Comparison of ENCODE assay signal across 8 mouse cellular contexts in genomic region chr11:101190181-101190912, GRCm38 (mm10). TPM values are rescaled to one million over a fixed set of nuclear protein-coding genes. Genes with fewer than 3 reads are reported as not detected.
DNase-seq lines count a peak whose midpoint lies in the region; ATAC-seq lines count a peak whose summit lies in the region.

No protein-coding gene starts in this region.

- peak overlapping the region; percentile 40; the same call in 1 of the 2 replicates for H3K9ac ChIP-seq in kidney, embryonic 14.5 days (ENCODE audit: low read depth, low read length)
- no peak overlapping the region; the same call in 1 of the 2 replicates for H3K9ac ChIP-seq in hindbrain, embryonic 14.5 days
- no peak overlapping the region for H3K9ac ChIP-seq in midbrain, embryonic 15.5 days

- H3K27me3 ChIP-seq in kidney, embryonic 14.5 days (ENCODE audit: control insufficient read depth, insufficient read depth, low read length) = no peaks in the 10 kb centered on the region
- no peaks in the 10 kb centered on the region for H3K27me3 ChIP-seq in hindbrain, embryonic 14.5 days (ENCODE audit: control insufficient read depth, insufficient read depth, low read length)
- H3K27me3 ChIP-seq in midbrain, embryonic 15.5 days (replicated peaks) = no peaks in the 10 kb centered on the region

- DNase-seq in kidney, postnatal 36 days = no peak
- DNase-seq in cerebellum, postnatal 14 days = peak; percentile 42 to 59
- DNase-seq in hindbrain, embryonic 14.5 days (ENCODE audit: low spot score) = no peak
- DNase-seq in left cerebral cortex, postnatal 25 days (ENCODE audit: low spot score in 2 of 2) = no peak
- no peak for DNase-seq in urinary bladder, adult 18-20 months (ENCODE audit: low spot score in 2 of 2)
- DNase-seq in c-Kit-positive CD71-positive TER-119-positive erythroid progenitor cells, embryonic 14.5 days (ENCODE audit: low spot score) = no peak

- no peaks in the 10 kb centered on the region for H3K9me3 ChIP-seq in kidney, embryonic 14.5 days (ENCODE audit: control insufficient read depth, low read length)
- H3K9me3 ChIP-seq in hindbrain, embryonic 14.5 days (ENCODE audit: control insufficient read depth, low read length) = no peaks in the 10 kb centered on the region
- no peaks in the 10 kb centered on the region for H3K9me3 ChIP-seq in midbrain, embryonic 15.5 days

- H3K4me1 ChIP-seq in kidney, embryonic 14.5 days (ENCODE audit: control insufficient read depth, insufficient read depth, low read length) = peaks cover 37% of the 10 kb centered on the region
- H3K4me1 ChIP-seq in hindbrain, embryonic 14.5 days (replicated peaks; ENCODE audit: control insufficient read depth, insufficient read depth, low read length) = peaks cover 18% of the 10 kb centered on the region
- peaks cover 17% of the 10 kb centered on the region for H3K4me1 ChIP-seq in midbrain, embryonic 15.5 days

- WGBS in kidney, embryonic 14.5 days = 34% methylated on average over 8 of the region's 8 CpGs
- 24% methylated on average over 8 of the region's 8 CpGs for WGBS in hindbrain, embryonic 14.5 days
- 29% methylated on average over 8 of the region's 8 CpGs for WGBS in midbrain, embryonic 15.5 days

- H3K27ac ChIP-seq in kidney, embryonic 14.5 days (ENCODE audit: low read depth, low read length) = peak overlapping the region; percentile 92
- peak overlapping the region; percentile 70 for H3K27ac ChIP-seq in hindbrain, embryonic 14.5 days
- H3K27ac ChIP-seq in midbrain, embryonic 15.5 days = peak overlapping the region; percentile 54; the same call in 1 of the 2 replicates

- H3K36me3 ChIP-seq in kidney, embryonic 14.5 days (ENCODE audit: control insufficient read depth, insufficient read depth, low read length) = peaks cover 33% of the 10 kb centered on the region
- peaks cover 17% of the 10 kb centered on the region for H3K36me3 ChIP-seq in hindbrain, embryonic 14.5 days (replicated peaks; ENCODE audit: control insufficient read depth, insufficient read depth)
- 0 out of 2 replicates have a peak, but pooled peaks cover 5% of the 10 kb centered on the region for H3K36me3 ChIP-seq in midbrain, embryonic 15.5 days (replicated peaks)

- intact Hi-C loops in left cerebral cortex, postnatal 25 days (cut with DNase I) = no loop called here

- no peak overlapping the region for H3K4me3 ChIP-seq in kidney, embryonic 14.5 days (ENCODE audit: low read length)
- no peak overlapping the region for H3K4me3 ChIP-seq in hindbrain, embryonic 14.5 days (replicated peaks; ENCODE audit: low read length)
- H3K4me3 ChIP-seq in midbrain, embryonic 15.5 days = no peak overlapping the region

- ATAC-seq in kidney, embryonic 14.5 days (ENCODE audit: low FRiP score, low TSS enrichment) = peak; percentile 40; the same call in 1 of the 2 replicates
- 0 out of 2 replicates have a peak, but pooled peaks have one; percentile 24 for ATAC-seq in hindbrain, embryonic 14.5 days (ENCODE audit: low FRiP score)
- ATAC-seq in midbrain, embryonic 15.5 days (replicated peaks) = 0 out of 2 replicates have a peak, but pooled peaks have one; percentile 22

- H3K4me2 ChIP-seq in kidney, embryonic 14.5 days (replicated peaks; ENCODE audit: low read depth, low read length) = no peak overlapping the region
- no peak overlapping the region for H3K4me2 ChIP-seq in hindbrain, embryonic 14.5 days (replicated peaks)
- no peak overlapping the region for H3K4me2 ChIP-seq in midbrain, embryonic 15.5 days

RNA-seq across cellular contexts. Expression of gene Ccr10, which starts 15.1 kb away (rescaled TPM):
- 0.24 and 0.51 TPM in 2 replicates for polyA plus RNA-seq in kidney, embryonic 14.5 days (2014; fragmentation: Nextera tagmentation; extraction: Ambion mirVana)
- 0.23 and 0.25 TPM in 2 replicates for polyA plus RNA-seq in hindbrain, embryonic 14.5 days (2014; fragmentation: Nextera tagmentation; extraction: Ambion mirVana)
- polyA plus RNA-seq in midbrain, embryonic 15.5 days (2015; fragmentation: Nextera tagmentation; extraction: Ambion mirVana) = 0.31 and 0.36 TPM in 2 replicates
- total RNA-seq in left cerebral cortex, postnatal 25 days (2021) = under 1 TPM; 0.18 to 0.28 TPM

RNA-seq across cellular contexts. Expression of gene Plekhh3, which starts 19.2 kb away (rescaled TPM):
- polyA plus RNA-seq in kidney, embryonic 14.5 days (2014; fragmentation: Nextera tagmentation; extraction: Ambion mirVana) = 17.0 and 17.9 TPM in 2 replicates
- polyA plus RNA-seq in hindbrain, embryonic 14.5 days (2014; fragmentation: Nextera tagmentation; extraction: Ambion mirVana) = 7.7 and 9.5 TPM in 2 replicates
- 8.5 and 9.9 TPM in 2 replicates for polyA plus RNA-seq in midbrain, embryonic 15.5 days (2015; fragmentation: Nextera tagmentation; extraction: Ambion mirVana)
- 10 to 100 TPM in 1 of 2 experiments, 1 to 10 TPM in 1; 8.8 to 11.5 TPM for total RNA-seq in left cerebral cortex, postnatal 25 days (2021)

RNA-seq across cellular contexts. Expression of gene Cntnap1, which starts 20.0 kb away (rescaled TPM):
- 1.7 and 2.1 TPM in 2 replicates for polyA plus RNA-seq in kidney, embryonic 14.5 days (2014; fragmentation: Nextera tagmentation; extraction: Ambion mirVana)
- 6.0 and 6.5 TPM in 2 replicates for polyA plus RNA-seq in hindbrain, embryonic 14.5 days (2014; fragmentation: Nextera tagmentation; extraction: Ambion mirVana)
- polyA plus RNA-seq in midbrain, embryonic 15.5 days (2015; fragmentation: Nextera tagmentation; extraction: Ambion mirVana) = 3.4 and 3.8 TPM in 2 replicates
- total RNA-seq in left cerebral cortex, postnatal 25 days (2021) = 100 to 1,000 TPM; 153 to 170 TPM

RNA-seq across cellular contexts. Expression of gene Tubg2, which starts 34.6 kb away (rescaled TPM):
- polyA plus RNA-seq in kidney, embryonic 14.5 days (2014; fragmentation: Nextera tagmentation; extraction: Ambion mirVana) = 3.7 and 4.5 TPM in 2 replicates
- 48.6 and 50.6 TPM in 2 replicates for polyA plus RNA-seq in hindbrain, embryonic 14.5 days (2014; fragmentation: Nextera tagmentation; extraction: Ambion mirVana)
- polyA plus RNA-seq in midbrain, embryonic 15.5 days (2015; fragmentation: Nextera tagmentation; extraction: Ambion mirVana) = 60.8 and 62.7 TPM in 2 replicates
- 10 to 100 TPM; 47.5 to 48.6 TPM for total RNA-seq in left cerebral cortex, postnatal 25 days (2021)

RNA-seq across cellular contexts. Expression of gene Ezh1, which starts 35.9 kb away (rescaled TPM):
- polyA plus RNA-seq in kidney, embryonic 14.5 days (2014; fragmentation: Nextera tagmentation; extraction: Ambion mirVana) = 18.2 and 27.4 TPM in 2 replicates
- polyA plus RNA-seq in hindbrain, embryonic 14.5 days (2014; fragmentation: Nextera tagmentation; extraction: Ambion mirVana) = 26.9 and 37.2 TPM in 2 replicates
- polyA plus RNA-seq in midbrain, embryonic 15.5 days (2015; fragmentation: Nextera tagmentation; extraction: Ambion mirVana) = 27.4 and 30.7 TPM in 2 replicates
- total RNA-seq in left cerebral cortex, postnatal 25 days (2021) = 10 to 100 TPM; 42.8 to 48.5 TPM

Comparison
In these comparisons a context has a peak if more than half of its experiments do, and no peak if none do; other contexts are left out.
1. DNase-seq: peak in cerebellum, postnatal 14 days (2 of 2); none in kidney, postnatal 36 days (0 of 2), hindbrain, embryonic 14.5 days (single experiment), left cerebral cortex, postnatal 25 days (0 of 2), urinary bladder, adult 18-20 months (0 of 2) and c-Kit-positive CD71-positive TER-119-positive erythroid progenitor cells, embryonic 14.5 days (single experiment).
2. Peak in every context shown above with its lines, with median percentiles within 50 percentile points of each other: ATAC-seq and H3K27ac ChIP-seq.